Mouse (Mus musculus): Measurements from ENCODE around the gene Prkacb. TPM values are rescaled to one million over a fixed set of nuclear protein-coding genes. Genes with fewer than 3 reads are reported as not detected.

Gene Prkacb
- polyA plus RNA-seq, 1 experiment from 2014 or later = 131 TPM

GRCm38 (mm10) chr3:146820718-146821117 lies 7.9 kb upstream of the Prkacb start:
- DNase-seq (ENCODE audit: low read depth, low spot score) (no peak), ATAC-seq (no peak)
- H3K27me3 ChIP-seq = peaks cover 18% of the 10 kb centered on the region
- ChIA-PET CTCF (interaction anchor here (1.2 kb wide), 1 partner anchor 23 kb away, joined by 3 read pairs; no protein-coding TSS in a partner anchor), POLR2A (interaction anchor here (0.7 to 1.0 kb wide), 2 partner anchors 31 to 414 kb away, joined by 3 read pairs; partner anchors contain the start of gene Ttll7)
- in situ Hi-C loops (cut with MboI; ENCODE audit: low pct_unique_long_range_greater_than_20kb) = loop anchor here (5.0 kb wide), 1 partner anchor 42 kb away; no protein-coding TSS in a partner anchor
- no peak for TF ChIP-seq CTCF (IDR thresholded peaks at IDR 0.05)

- ATAC-seq (no peak), DNase-seq (ENCODE audit: low read depth, low spot score) (no peak)
- TF ChIP-seq CTCF (IDR thresholded peaks at IDR 0.05) = no peak
- ChIA-PET POLR2A (interaction anchor here (0.8 to 1.8 kb wide), 5 partner anchors 15 to 70 kb away, joined by 3 to 6 read pairs (median 4); no protein-coding TSS in a partner anchor), CTCF (interaction anchor here (1.1 to 1.2 kb wide), 3 partner anchors 24 to 57 kb away, joined by 3 to 4 read pairs (median 3); no protein-coding TSS in a partner anchor)
- H3K27me3 ChIP-seq = peaks cover 10% of the 10 kb centered on the region
- in situ Hi-C loops (cut with MboI; ENCODE audit: low pct_unique_long_range_greater_than_20kb) = no loop called here
These were observed 834 bp upstream of the Prkacb start for GRCm38 (mm10) chr3:146813624-146814023.

- ATAC-seq (peak; percentile 61), DNase-seq (ENCODE audit: low read depth, low spot score) (peak; percentile 15)
- ChIA-PET CTCF (interaction anchor here (0.9 to 1.4 kb wide), 5 partner anchors 10 to 26 kb away, joined by 3 to 6 read pairs (median 4); no protein-coding TSS in a partner anchor), POLR2A (interaction anchor here (1.2 to 1.8 kb wide), 3 partner anchors 16 to 52 kb away, joined by 3 to 6 read pairs (median 4); no protein-coding TSS in a partner anchor)
- H3K27me3 ChIP-seq = no peaks in the 10 kb centered on the region
- no peak for TF ChIP-seq CTCF (IDR thresholded peaks at IDR 0.05)
- in situ Hi-C loops (cut with MboI; ENCODE audit: low pct_unique_long_range_greater_than_20kb) = no loop called here
These were observed 530 bp downstream of the Prkacb start for GRCm38 (mm10) chr3:146812041-146812878.

DNA sequence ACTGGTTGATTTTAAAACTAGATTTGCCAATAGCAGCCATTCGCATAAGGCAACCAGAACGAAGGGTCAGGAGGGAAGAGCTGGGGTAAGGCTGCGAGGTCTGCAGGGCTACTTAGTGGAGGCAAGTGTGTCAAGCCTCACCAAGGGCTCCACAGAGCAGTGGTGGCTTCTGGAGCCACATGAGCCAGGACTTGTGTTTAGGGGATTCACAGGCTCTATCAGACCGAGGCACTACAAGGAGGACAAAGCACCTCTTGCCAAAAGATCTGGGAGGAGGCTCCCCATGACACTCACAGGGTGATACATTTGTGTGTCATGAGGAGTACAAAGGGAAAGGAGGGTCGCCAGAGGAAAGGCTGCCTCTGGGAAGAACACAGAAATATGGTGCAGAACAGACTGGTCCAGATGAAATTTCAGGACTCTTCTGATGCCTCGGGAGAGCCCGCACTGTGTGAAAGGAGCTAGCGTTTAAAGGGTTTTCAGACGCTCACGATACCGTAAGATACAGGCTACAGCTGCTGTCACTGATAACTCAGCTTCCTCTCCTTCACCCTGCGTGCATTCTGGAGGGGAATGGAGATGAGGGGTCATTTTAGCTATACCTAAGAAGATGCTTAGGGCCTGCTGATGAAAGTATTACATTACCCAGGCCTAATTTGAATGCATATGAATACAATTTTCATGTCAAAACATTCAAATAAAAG lies 19.1 kb downstream of the Prkacb start:
- no peaks in the 10 kb centered on the region for H3K27me3 ChIP-seq
- in situ Hi-C loops (cut with MboI; ENCODE audit: low pct_unique_long_range_greater_than_20kb) = no loop called here
- no peak for TF ChIP-seq CTCF (IDR thresholded peaks at IDR 0.05)
- CTCF ChIA-PET = interaction anchor here (1.2 to 5.8 kb wide), 3 partner anchors 10 to 18 kb away, joined by 3 to 34 read pairs (median 6); no protein-coding TSS in a partner anchor
- DNase-seq (ENCODE audit: low read depth, low spot score) (no peak), ATAC-seq (no peak)
- POLR2A ChIA-PET = no interaction called here

DNA sequence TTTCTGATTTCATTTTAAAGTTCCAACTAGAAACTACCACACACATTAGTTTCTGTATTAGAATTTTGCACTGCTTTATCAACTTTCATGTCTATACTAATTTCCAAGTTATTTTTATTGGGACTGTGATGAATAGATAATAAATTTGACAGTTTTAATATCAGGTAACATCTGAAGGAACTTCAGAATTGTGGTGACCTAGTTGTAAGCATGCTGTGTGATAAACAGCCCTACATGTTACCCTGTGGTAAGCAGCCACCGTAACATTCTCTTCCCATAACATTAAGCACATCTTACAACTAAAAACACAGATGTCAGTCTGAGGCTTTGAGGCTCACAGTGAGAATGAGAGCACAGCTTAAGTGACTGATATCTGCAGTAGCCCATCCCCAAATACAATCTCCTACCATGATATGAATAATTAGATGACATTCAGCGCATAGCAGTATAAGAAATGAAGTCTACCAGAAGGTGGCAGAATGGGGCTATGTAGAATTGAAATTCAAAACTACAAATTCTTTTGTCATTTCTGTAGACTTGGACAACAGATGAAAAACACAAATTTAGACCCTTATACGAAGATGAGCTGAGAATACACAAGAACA lies 20.5 kb downstream of the Prkacb start:
- TF ChIP-seq CTCF (IDR thresholded peaks at IDR 0.05) = peak; percentile 62
- ChIA-PET POLR2A (no interaction called here), CTCF (interaction anchor here (0.6 to 5.8 kb wide), 7 partner anchors 10 to 154 kb away, joined by 3 to 34 read pairs (median 4); no protein-coding TSS in a partner anchor)
- ATAC-seq = no peak
- no peaks in the 10 kb centered on the region for H3K27me3 ChIP-seq
- DNase-seq (ENCODE audit: low read depth, low spot score) = no peak
- in situ Hi-C loops (cut with MboI; ENCODE audit: low pct_unique_long_range_greater_than_20kb) = no loop called here

DNA sequence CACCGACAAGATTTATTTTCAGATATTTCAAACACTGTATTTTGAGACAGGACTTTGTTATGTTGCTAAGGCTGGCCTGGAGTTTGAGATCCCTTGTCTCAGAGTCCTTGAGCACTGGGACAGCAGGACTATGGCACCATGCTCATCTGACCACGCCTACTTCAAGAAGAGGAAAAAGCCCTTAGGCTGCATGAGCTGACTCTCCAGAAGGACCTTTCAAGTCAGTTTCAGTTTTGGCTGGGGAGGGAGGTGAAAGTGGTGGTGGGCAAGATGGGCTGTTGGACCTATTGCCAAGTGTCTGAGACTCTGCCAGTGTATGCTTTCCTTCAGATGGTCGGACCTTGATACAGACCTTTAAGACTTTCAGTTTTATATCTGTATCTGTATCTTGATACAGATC lies 28.6 kb downstream of the Prkacb start:
- no peak for TF ChIP-seq CTCF (IDR thresholded peaks at IDR 0.05)

DNA sequence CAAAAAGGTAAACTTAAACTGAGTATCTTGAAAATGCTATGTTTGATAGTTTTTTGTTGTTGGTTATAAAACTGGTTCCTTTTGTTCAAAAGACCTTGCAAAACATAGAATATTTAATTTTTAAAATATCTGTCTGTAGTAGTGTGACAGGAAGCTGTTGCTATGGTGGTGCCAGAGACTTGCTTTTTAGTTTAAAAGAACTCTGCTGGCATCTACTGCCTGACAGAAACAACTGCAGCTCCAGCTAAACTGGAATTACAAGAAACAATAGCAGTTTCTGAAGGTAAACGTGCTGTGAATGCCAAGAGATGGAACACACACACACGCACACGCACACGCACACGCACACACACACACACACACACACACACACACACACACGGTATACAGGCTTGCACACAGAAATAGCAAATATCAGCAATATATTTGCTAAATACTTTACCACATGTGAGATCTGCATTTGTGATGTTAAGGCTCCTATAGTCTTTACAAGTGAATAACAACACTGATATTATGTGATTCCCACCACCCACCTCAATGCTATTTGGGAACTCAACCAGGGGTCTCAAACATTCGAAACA lies 29.1 kb downstream of the Prkacb start:
- POLR2A ChIA-PET = interaction anchor here (0.6 kb wide), 1 partner anchor 244 kb away, joined by 5 read pairs; no protein-coding TSS in a partner anchor
- CTCF ChIA-PET = interaction anchor here (0.6 to 9.8 kb wide), 10 partner anchors 9 to 442 kb away, joined by 3 to 95 read pairs (median 3); no protein-coding TSS in a partner anchor
- DNase-seq (ENCODE audit: low read depth, low spot score) (no peak), ATAC-seq (no peak)
- no peaks in the 10 kb centered on the region for H3K27me3 ChIP-seq
- in situ Hi-C loops (cut with MboI; ENCODE audit: low pct_unique_long_range_greater_than_20kb) = loop anchor here (5.0 to 10.0 kb wide), 3 partner anchors 216 to 599 kb away; no protein-coding TSS in a partner anchor
- TF ChIP-seq CTCF (IDR thresholded peaks at IDR 0.05) = peak; percentile 76

More for the DNA sequence above, 28.6 kb downstream of the Prkacb start:
- CTCF ChIA-PET = interaction anchor here (0.9 to 9.8 kb wide), 8 partner anchors 8 to 437 kb away, joined by 3 to 95 read pairs (median 3); no protein-coding TSS in a partner anchor
- no peaks in the 10 kb centered on the region for H3K27me3 ChIP-seq
- ATAC-seq (no peak), DNase-seq (ENCODE audit: low read depth, low spot score) (no peak)
- in situ Hi-C loops (cut with MboI; ENCODE audit: low pct_unique_long_range_greater_than_20kb) = loop anchor here (5.0 to 10.0 kb wide), 3 partner anchors 217 to 599 kb away; no protein-coding TSS in a partner anchor
- POLR2A ChIA-PET = no interaction called here

- in situ Hi-C loops (cut with MboI; ENCODE audit: low pct_unique_long_range_greater_than_20kb) = loop anchor here (5.0 to 10.0 kb wide), 3 partner anchors 215 to 598 kb away; no protein-coding TSS in a partner anchor
- ATAC-seq (peak; percentile 72), DNase-seq (ENCODE audit: low read depth, low spot score) (peak; percentile 46)
- ChIA-PET CTCF (interaction anchor here (0.7 to 9.8 kb wide), 8 partner anchors 10 to 441 kb away, joined by 3 to 95 read pairs (median 6); no protein-coding TSS in a partner anchor), POLR2A (interaction anchor here (1.1 kb wide), 1 partner anchor 12 kb away, joined by 3 read pairs; no protein-coding TSS in a partner anchor)
- H3K27me3 ChIP-seq = no peaks in the 10 kb centered on the region
- TF ChIP-seq CTCF (IDR thresholded peaks at IDR 0.05) = peak; percentile 59
These were observed 30.2 kb downstream of the Prkacb start for GRCm38 (mm10) chr3:146782548-146782947.

DNA sequence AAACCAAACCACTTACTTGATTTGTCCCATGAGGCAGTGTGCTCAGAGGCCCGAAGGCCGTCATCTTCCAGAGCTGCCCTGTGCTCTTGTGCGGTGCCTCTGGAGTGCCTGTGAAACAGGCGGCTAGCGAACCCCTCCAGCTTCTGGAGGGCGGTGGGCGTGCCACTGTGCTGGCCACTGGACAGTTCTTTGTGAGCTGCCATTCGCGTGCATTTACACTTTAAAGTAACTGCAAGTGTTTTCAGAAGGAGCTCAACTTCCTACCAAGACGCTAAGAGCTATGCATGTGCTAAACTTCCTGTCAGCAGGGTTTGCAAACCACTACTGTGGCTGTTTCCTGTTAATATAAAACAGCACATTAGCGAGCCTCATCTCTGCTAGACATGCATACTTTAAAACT lies 31.7 kb downstream of the Prkacb start:
- ATAC-seq (peak; percentile 57), DNase-seq (ENCODE audit: low read depth, low spot score) (peak; percentile 44)
- POLR2A ChIA-PET = interaction anchor here (0.6 kb wide), 2 partner anchors 82 to 296 kb away, joined by 3 to 9 read pairs; no protein-coding TSS in a partner anchor
- in situ Hi-C loops (cut with MboI; ENCODE audit: low pct_unique_long_range_greater_than_20kb) = loop anchor here (5.0 to 10.0 kb wide), 3 partner anchors 214 to 596 kb away; no protein-coding TSS in a partner anchor
- no peaks in the 10 kb centered on the region for H3K27me3 ChIP-seq
- CTCF ChIA-PET = interaction anchor here (1.0 to 9.8 kb wide), 8 partner anchors 11 to 439 kb away, joined by 3 to 95 read pairs (median 7); no protein-coding TSS in a partner anchor
- TF ChIP-seq CTCF (IDR thresholded peaks at IDR 0.05) = no peak
